Mouse (Mus musculus): ENCODE data around the gene Srd5a1.

DNA sequence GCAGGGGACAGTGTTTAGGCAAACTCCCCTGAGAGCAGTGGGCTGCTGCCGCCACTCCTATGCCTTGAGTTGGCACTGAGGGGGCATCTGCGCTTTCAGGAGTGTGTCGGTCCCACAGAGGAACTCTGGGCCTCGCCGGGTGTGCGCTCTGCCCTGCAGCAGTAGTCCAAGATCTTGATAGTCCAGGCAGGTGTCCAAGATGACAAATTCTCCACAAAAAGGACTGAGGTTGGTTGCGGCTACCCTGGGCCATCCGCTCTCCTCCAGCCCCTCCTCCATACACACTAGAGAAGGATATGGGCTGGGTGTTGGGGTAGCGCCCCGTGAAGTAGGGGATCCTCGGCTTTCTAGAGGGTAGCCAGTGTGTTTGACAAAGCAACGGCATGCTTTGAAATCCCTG lies 67.6 kb downstream of the Srd5a1 start:
- TF ChIP-seq CTCF (IDR thresholded peaks at IDR 0.05; ENCODE audit: extremely low read depth, insufficient read length, insufficient replicate concordance, low read depth, low read length) (no peak), POLR2A (IDR thresholded peaks at IDR 0.05; ENCODE audit: low read depth, low read length) (no peak)

All from small intestine, adult 2 months (tissue).